Mouse (Mus musculus): ENCODE measurements around the gene Chrdl2. TPM values are rescaled to one million over a fixed set of nuclear protein-coding genes. Genes with fewer than 3 reads are reported as not detected.
"Not testable (repeated sequence)": the region's sequence is repeated elsewhere in the genome, so short reads cannot be mapped to it uniquely, and the experiment has no call there.

Gene Chrdl2
- polyA plus RNA-seq, 1 experiment, result not detected

DNA sequence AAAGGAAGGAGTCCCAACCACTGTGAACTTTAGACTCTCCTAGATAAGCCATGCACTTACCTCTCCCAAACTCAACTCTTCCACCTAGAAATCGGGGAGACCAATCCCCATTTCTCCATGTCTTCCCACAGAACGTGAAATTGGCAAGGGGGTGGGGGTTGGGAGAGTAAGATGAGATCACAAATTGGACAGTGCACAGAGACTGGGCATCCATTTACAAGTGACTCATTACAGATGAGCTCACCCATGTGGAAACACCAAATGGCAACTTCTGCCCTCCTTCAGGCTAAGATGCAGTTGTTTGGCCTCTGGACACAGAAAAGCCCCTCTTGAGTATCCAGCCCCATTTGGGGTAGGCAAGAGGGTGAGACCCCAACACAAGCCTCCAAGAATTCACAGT lies 40.5 kb downstream of the Chrdl2 start:
- H3K27ac ChIP-seq (ENCODE audit: insufficient read depth, low read depth, low read length), result no peak overlapping the region
- 46% methylated on average over 2 of the region's 2 CpGs for WGBS
- H3K4me3 ChIP-seq (ENCODE audit: insufficient read depth, low read depth, low read length), result no peak overlapping the region
- peaks cover 22% of the 10 kb centered on the region for H3K4me1 ChIP-seq (ENCODE audit: control insufficient read depth, insufficient read depth, low read length)
- TF ChIP-seq CTCF (IDR thresholded peaks at IDR 0.05; ENCODE audit: insufficient read depth, low read depth, low read length) (no peak), POLR2A (IDR thresholded peaks at IDR 0.05; ENCODE audit: insufficient read depth, low read depth, low read length) (no peak)

DNA sequence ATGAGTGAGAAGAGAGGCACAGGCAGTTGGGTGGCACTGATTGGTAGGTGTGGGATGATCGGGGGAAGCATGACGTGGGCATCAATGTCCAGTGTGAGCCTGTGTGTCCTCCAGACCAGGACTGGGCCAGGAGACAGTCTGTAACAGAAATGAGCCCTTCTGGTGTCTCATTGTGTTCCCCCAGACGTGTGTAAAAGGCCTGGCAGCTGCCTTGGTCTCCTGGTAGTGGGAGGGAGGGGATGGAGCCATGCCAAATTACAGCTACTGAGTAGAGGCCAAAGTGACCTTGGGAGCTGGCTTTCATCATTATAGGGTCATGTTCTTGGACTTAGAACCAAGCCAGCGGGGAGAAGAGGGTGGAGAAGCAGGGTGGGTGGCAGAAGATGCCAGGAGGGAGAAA lies 45.9 kb downstream of the Chrdl2 start:
- Histone ChIP-seq H3K4me3 (ENCODE audit: insufficient read depth, low read depth, low read length) (no peak overlapping the region), H3K4me1 (ENCODE audit: control insufficient read depth, insufficient read depth, low read length) (no peaks in the 10 kb centered on the region), H3K27ac (ENCODE audit: insufficient read depth, low read depth, low read length) (no peak overlapping the region)
- TF ChIP-seq CTCF (IDR thresholded peaks at IDR 0.05; ENCODE audit: insufficient read depth, low read depth, low read length) (no peak), POLR2A (IDR thresholded peaks at IDR 0.05; ENCODE audit: insufficient read depth, low read depth, low read length) (no peak)
- WGBS, result 45% methylated on average over 4 of the region's 4 CpGs

- H3K27ac ChIP-seq (ENCODE audit: insufficient read depth, low read depth, low read length); H3K4me3 ChIP-seq (ENCODE audit: insufficient read depth, low read depth, low read length); H3K4me1 ChIP-seq (ENCODE audit: control insufficient read depth, insufficient read depth, low read length): not testable (repeated sequence)
- WGBS, result 90% methylated on average over 2 of the region's 2 CpGs
These were observed 47.0 kb downstream of the Chrdl2 start for GRCm38 (mm10) chr7:100052991-100053390.

- WGBS, result 53% methylated on average over 2 of the region's 2 CpGs
- Histone ChIP-seq H3K4me1 (ENCODE audit: control insufficient read depth, insufficient read depth, low read length) (no peaks in the 10 kb centered on the region), H3K4me3 (ENCODE audit: insufficient read depth, low read depth, low read length) (no peak overlapping the region), H3K27ac (ENCODE audit: insufficient read depth, low read depth, low read length) (no peak overlapping the region)
- no peak for TF ChIP-seq POLR2A (IDR thresholded peaks at IDR 0.05; ENCODE audit: insufficient read depth, low read depth, low read length)
- TF ChIP-seq CTCF (IDR thresholded peaks at IDR 0.05; ENCODE audit: insufficient read depth, low read depth, low read length), result no peak
These were observed 68.0 kb downstream of the Chrdl2 start for GRCm38 (mm10) chr7:100073959-100074358.

GRCm38 (mm10) chr7:100076296-100076695 lies 70.3 kb downstream of the Chrdl2 start:
- no peaks in the 10 kb centered on the region for H3K4me1 ChIP-seq (ENCODE audit: control insufficient read depth, insufficient read depth, low read length)
- TF ChIP-seq POLR2A (IDR thresholded peaks at IDR 0.05; ENCODE audit: insufficient read depth, low read depth, low read length), result no peak
- H3K27ac ChIP-seq (ENCODE audit: insufficient read depth, low read depth, low read length), result no peak overlapping the region
- no peak overlapping the region for H3K4me3 ChIP-seq (ENCODE audit: insufficient read depth, low read depth, low read length)
- 90% methylated on average over 5 of the region's 5 CpGs for WGBS

- 95% methylated on average over 4 of the region's 4 CpGs for WGBS
- TF ChIP-seq CTCF (IDR thresholded peaks at IDR 0.05; ENCODE audit: insufficient read depth, low read depth, low read length), result no peak
- TF ChIP-seq POLR2A (IDR thresholded peaks at IDR 0.05; ENCODE audit: insufficient read depth, low read depth, low read length), result no peak
- no peak overlapping the region for H3K4me3 ChIP-seq (ENCODE audit: insufficient read depth, low read depth, low read length)
- H3K27ac ChIP-seq (ENCODE audit: insufficient read depth, low read depth, low read length), result no peak overlapping the region
- no peaks in the 10 kb centered on the region for H3K4me1 ChIP-seq (ENCODE audit: control insufficient read depth, insufficient read depth, low read length)
These were observed 71.1 kb downstream of the Chrdl2 start for GRCm38 (mm10) chr7:100077071-100077470.

DNA sequence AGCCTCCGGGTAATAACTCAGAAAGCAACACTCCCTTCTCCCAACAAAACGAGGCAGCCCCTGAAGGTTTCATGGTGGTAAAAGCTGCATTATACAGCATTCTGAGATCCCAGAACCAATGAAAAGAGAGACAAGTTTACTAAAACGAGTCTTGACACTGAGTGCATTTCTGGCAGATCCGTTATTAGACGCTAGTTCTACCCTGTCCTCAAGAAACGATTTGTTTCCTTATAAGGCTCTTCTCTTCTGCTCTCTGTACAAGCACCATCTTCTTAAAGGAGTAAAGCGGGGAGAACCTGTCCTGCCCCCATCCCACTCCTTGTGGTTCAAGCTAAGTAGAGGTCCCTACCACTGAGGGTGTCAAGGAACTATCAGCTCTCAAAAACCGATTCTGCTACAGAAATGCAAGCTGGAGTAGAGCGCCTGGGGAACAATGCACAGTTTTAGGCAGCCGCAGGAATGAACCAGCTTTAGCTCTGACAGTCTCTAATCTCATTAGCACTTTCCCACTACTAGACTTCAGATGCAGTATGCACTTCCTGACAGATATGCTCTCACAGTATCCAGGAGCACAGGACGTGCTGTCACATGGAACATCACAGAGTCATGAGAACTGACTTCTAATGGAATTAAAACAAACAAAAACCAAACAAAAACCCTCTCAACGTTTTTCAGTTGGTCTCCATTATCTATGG lies 74.3 kb downstream of the Chrdl2 start:
- TF ChIP-seq CTCF (IDR thresholded peaks at IDR 0.05; ENCODE audit: insufficient read depth, low read depth, low read length) (no peak), POLR2A (IDR thresholded peaks at IDR 0.05; ENCODE audit: insufficient read depth, low read depth, low read length) (no peak)
- Histone ChIP-seq H3K27ac (ENCODE audit: insufficient read depth, low read depth, low read length) (no peak overlapping the region), H3K4me1 (ENCODE audit: control insufficient read depth, insufficient read depth, low read length) (no peaks in the 10 kb centered on the region), H3K4me3 (ENCODE audit: insufficient read depth, low read depth, low read length) (no peak overlapping the region)
- WGBS, result 33% methylated on average over 12 of the region's 12 CpGs

DNA sequence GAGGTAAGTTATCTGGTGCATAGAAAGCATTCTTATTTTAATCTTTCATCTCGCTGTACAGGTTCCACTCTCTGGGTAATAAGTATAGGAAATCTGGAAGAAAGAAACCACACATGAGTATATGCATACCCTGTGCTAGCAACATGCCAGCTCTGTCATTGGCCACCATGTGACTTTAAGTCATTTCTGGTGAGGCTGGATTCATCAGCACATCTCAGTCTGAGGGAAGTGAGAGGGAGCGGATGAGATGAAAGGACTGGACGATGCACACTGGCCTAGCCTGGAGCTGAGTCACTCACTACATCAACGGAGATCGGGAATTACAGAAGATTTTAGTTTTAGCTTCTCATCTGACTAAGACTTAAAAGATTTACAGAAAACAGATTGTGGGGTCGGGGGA lies 76.9 kb downstream of the Chrdl2 start:
- Histone ChIP-seq H3K4me3 (ENCODE audit: insufficient read depth, low read depth, low read length) (no peak overlapping the region), H3K4me1 (ENCODE audit: control insufficient read depth, insufficient read depth, low read length) (no peaks in the 10 kb centered on the region), H3K27ac (ENCODE audit: insufficient read depth, low read depth, low read length) (no peak overlapping the region)
- WGBS, result 95% methylated on average over 6 of the region's 6 CpGs
- no peak for TF ChIP-seq CTCF (IDR thresholded peaks at IDR 0.05; ENCODE audit: insufficient read depth, low read depth, low read length)

DNA sequence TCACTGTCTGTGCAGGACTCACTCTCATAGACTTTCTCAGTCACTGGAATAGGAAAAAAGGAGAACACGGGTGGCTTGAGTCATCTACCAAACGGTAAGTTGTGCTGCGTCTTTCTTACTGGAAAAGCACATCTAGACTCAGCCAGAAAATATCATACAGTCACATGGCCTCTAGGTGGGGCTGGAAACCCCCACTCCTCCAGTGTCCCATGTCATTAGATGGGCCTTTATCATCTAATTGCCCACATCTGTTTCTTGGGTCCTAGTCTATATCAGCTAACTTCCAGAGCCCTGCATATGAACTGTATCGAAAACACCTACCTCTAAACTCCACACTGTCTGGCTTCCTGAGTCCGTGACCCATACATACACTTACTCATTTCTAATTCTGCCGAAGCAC lies 77.8 kb downstream of the Chrdl2 start:
- WGBS, result 67% methylated on average over 6 of the region's 6 CpGs
- TF ChIP-seq CTCF (IDR thresholded peaks at IDR 0.05; ENCODE audit: insufficient read depth, low read depth, low read length) (no peak), POLR2A (IDR thresholded peaks at IDR 0.05; ENCODE audit: insufficient read depth, low read depth, low read length) (no peak)
- H3K27ac ChIP-seq (ENCODE audit: insufficient read depth, low read depth, low read length), result no peak overlapping the region
- H3K4me1 ChIP-seq (ENCODE audit: control insufficient read depth, insufficient read depth, low read length), result no peaks in the 10 kb centered on the region
- no peak overlapping the region for H3K4me3 ChIP-seq (ENCODE audit: insufficient read depth, low read depth, low read length)

Other genes starting within 250 kb of the Chrdl2 start
- gene Olfr521, start 242.7 kb upstream of the Chrdl2 start, polyA plus RNA-seq (2012; ENCODE audit: insufficient read depth, insufficient read length, low replicate concordance, missing spikeins), result not detected in 2 replicates
- gene Neu3, start 177.8 kb upstream of the Chrdl2 start, polyA plus RNA-seq (2012; ENCODE audit: insufficient read depth, insufficient read length, low replicate concordance, missing spikeins), result not detected in 2 replicates
- gene Xrra1, start 147.1 kb upstream of the Chrdl2 start, polyA plus RNA-seq (2012; ENCODE audit: insufficient read depth, insufficient read length, low replicate concordance, missing spikeins), result not detected in 2 replicates
- not detected in 2 replicates for gene Spcs2, start 142.7 kb upstream of the Chrdl2 start, polyA plus RNA-seq (2012; ENCODE audit: insufficient read depth, insufficient read length, low replicate concordance, missing spikeins)
- 42.4 TPM in 1 of 2 replicates, not detected in the other for gene Rnf169, start 25.7 kb upstream of the Chrdl2 start, polyA plus RNA-seq (2012; ENCODE audit: insufficient read depth, insufficient read length, low replicate concordance, missing spikeins)
- not detected in 2 replicates for gene Pold3, start 115.4 kb downstream of the Chrdl2 start, polyA plus RNA-seq (2012; ENCODE audit: insufficient read depth, insufficient read length, low replicate concordance, missing spikeins)
- gene Lipt2, start 153.1 kb downstream of the Chrdl2 start, polyA plus RNA-seq (2012; ENCODE audit: insufficient read depth, insufficient read length, low replicate concordance, missing spikeins), result not detected in 2 replicates
- gene Kcne3, start 170.3 kb downstream of the Chrdl2 start, polyA plus RNA-seq (2012; ENCODE audit: insufficient read depth, insufficient read length, low replicate concordance, missing spikeins), result not detected in 2 replicates
- gene Pgm2l1, start 221.2 kb downstream of the Chrdl2 start, polyA plus RNA-seq (2012; ENCODE audit: insufficient read depth, insufficient read length, low replicate concordance, missing spikeins), result not detected in 2 replicates